Mouse (Mus musculus): ENCODE results near the gene Zfp385b.

DNA sequence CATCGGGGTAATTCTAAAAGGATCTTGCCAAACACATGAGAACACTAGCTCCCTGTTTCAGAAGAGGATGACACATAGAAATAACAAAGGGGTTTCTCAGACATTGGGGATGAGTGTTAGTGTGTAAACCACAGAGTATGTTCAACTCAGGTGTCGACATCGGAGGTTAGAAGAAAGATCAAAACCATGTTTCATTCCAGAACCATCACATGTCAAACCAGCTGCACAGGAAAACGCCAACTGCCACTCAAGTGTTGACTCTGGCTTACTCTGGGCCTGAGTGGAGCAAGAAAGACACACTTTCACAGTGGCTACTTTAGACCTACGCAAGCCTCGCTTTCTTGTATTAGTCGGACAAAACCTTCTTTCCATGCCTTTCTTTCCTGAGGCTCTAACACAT, 74.2 kb downstream of the Zfp385b start:
- TF ChIP-seq CTCF (IDR thresholded peaks at IDR 0.05; ENCODE audit: control insufficient read depth, insufficient read depth, insufficient replicate concordance, low read depth, low read length): no peak
- no peak for TF ChIP-seq POLR2A (IDR thresholded peaks at IDR 0.05; ENCODE audit: control insufficient read depth, low read depth, low read length)
